Mouse (Mus musculus): ENCODE results near the gene Cd63.

Gene Cd63

DNA sequence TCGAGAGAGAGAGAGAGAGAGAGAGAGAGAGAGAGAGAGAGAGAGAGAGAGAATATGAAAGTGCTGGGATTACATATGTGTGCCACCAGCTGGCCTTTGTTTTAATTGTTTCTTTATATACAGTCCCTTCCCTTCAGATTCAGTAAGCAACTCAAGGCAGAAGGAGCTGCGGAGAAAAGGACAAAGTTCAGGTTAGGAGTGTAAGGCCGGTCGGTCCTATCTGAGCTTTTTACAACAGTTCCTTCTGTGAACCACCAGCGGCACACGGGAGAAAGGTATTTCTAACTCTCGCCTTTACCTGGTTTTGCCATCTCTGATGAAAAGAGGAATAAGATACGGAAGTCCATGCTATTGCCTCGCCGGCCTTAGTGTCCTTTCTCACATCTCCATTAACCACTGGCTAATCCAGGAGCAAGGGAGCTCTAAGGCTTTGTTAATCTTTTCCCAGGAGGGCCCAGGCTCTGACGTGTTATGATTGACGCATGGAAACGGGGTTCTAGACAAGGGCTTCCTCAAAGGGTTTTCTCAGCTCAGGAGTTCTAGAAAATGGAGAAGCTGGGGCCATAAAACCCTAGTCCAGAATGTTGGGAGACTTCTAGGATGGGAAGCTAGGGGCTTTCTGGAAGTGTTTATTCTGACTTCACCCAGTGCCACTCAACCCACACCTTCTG lies 8.1 kb downstream of the Cd63 start:
- DNase-seq, result no peak

DNA sequence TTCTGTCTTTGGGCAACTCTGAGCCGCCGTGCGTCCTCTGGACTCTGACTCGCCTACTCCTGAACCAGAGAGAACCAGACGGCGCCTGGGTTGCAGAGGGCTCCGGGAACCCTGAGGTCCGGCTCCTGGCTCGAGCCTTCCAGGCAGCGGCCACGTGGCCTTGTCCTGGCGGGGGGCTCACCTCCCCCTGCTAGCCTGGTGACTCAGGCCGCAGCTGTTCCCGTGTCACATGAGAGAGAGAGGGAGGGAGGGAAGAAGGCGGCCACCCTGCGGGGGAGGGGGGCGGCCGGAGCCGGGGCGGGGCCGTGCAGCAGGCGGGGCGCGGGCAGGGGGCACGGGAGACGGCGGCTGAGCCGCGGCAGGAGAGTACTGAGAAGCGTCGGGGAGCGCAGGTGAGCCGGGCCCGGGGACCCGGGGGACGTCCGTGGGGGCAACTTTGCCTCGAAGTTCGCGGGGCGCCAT lies 8.8 kb downstream of the Cd63 start:
- peak; percentile 91 for DNase-seq

DNA sequence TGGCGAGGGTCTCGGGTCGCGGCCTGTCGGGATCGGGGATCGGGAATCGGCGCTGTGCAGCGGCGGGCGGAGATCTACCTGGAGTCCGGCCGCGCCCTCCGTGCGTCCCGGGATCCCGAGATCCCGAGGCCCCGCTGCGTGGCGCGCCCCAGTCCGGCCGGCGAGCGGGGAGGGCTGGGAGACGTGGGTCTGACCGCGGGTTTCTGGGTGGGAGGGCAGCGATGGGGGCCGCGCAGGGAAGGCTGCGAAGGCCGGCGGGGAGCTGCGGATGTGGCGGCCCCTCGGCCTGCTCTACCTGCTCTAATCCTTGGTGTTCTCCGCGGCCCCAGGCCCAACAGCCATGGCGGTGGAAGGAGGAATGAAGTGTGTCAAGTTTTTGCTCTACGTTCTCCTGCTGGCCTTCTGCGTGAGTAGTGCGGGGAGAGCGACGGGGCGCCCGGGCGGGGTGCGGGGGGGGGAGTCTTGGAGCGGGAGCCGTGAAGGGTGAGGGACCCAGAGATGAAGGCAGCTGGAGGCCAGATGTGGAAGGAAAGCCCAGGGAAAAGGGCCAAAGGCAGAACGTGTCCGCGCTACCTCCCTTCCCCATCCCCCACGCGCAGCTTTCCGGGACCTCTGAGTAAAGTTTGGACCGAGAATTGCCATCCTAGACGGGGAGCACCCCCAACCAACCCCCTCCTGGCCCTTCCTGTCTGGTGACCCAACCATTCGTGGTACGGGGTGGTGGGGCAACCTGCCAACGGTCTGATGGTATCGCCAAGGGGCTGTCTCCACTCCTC lies 9.5 kb downstream of the Cd63 start:
- DNase-seq, result peak; percentile 70

DNA sequence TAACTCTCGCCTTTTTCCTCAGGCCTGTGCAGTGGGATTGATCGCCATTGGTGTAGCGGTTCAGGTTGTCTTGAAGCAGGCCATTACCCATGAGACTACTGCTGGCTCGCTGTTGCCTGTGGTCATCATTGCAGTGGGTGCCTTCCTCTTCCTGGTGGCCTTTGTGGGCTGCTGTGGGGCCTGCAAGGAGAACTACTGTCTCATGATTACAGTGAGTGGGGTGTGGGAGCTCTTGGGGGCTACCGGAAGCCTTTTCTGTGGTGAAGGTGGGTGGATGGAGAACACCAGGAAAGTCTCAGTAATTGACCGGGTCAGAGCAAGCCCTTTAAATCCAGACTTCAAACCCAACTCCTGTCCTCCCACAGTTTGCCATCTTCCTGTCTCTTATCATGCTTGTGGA lies 10.6 kb downstream of the Cd63 start:
- DNase-seq, result no peak

DNA sequence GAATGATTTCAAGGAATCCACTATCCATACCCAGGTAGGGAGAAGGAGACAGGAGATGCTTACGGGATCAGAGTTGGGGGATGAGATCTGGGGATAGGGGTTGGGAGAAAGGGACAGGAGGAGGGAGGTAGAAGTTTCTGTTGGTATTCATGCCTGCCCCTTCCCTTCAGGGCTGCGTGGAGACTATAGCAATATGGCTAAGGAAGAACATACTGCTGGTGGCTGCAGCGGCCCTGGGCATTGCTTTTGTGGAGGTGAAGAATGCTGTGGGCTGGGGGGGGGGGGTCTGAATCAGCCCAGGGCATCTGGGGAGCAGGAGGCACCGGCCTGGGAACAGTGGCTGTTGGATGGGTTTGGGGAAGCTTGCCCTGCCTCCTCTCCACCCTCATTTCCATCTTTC lies 11.5 kb downstream of the Cd63 start:
- no peak for DNase-seq

DNA sequence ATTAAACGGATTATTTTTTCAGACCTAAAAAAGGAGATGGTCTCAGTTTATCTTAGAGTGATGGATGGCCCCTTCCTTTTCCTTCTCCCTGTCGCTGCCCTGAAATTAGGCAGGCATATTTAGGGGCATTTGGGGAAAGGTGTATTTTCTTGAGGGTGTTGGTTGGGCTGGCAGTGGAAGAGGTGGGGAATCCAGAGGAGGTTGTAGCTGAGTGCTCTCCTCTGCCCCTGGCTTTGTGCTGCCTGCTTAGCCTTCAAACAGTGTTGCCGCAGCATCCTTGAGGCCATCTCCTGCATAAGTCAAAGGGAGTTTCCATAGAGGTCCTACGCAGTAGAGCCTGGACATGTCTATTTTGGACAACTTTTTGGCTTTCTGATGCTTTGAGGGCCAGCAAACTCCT lies 12.0 kb downstream of the Cd63 start:
- no peak for DNase-seq

DNA sequence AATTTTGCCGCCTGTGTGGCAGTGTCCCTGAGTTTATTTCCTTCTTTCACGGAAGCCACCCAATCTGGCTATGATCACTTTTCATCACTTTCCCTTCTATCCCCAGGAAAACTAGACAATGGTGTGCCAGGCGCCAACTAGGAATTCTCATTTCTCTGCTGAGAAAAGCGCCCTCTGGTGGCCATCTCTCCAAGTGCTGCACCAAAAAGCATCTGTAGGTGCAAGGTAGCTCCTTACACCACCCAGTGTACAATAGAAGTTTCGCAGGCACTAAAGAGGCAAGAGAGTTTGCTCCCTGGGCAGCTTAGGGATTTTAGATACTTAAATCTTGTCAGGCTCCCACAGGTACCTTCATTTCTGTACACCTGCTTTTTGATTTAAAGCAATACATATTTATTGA lies 12.4 kb downstream of the Cd63 start:
- DNase-seq, result peak; percentile 94

DNA sequence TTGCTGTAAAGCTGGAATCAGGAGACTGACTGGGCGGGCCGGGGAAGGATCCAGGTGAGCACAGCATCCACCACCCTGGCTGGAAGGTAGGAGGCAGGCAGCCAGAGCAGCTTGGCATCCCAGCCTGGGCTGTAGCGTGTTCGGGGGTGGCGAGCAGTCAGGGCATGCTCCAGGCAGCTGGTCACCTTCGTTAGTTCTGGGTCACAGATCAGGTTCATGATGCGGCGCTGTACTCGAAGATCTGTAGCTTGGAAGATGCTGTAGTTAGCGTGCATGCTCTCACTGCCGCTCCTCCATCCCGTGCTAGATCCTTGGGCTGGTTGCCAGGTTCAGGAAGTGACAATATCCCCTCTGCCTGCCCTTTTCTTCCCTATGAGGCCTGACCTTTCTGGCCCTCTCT lies 12.9 kb downstream of the Cd63 start:
- DNase-seq, result no peak

DNA sequence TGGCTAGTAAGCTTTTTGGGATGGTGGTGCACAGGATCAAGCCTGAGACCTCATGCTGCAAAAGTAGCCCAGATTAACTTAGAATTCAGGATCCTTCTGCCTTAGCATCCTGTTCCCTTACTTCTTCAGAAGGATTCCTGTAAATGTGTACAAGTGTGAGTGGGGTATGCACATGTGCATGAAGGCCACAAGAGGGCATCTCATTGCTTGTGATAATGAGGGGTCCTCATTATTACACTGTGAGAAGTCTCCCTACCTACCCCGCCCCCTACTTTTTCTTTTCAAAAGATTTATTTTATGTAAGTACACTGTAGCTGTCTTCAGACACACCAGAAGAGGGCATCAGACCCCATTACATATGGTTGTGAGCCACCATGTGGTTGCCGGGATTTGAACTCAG lies 14.8 kb downstream of the Cd63 start:
- DNase-seq, result no peak

DNA sequence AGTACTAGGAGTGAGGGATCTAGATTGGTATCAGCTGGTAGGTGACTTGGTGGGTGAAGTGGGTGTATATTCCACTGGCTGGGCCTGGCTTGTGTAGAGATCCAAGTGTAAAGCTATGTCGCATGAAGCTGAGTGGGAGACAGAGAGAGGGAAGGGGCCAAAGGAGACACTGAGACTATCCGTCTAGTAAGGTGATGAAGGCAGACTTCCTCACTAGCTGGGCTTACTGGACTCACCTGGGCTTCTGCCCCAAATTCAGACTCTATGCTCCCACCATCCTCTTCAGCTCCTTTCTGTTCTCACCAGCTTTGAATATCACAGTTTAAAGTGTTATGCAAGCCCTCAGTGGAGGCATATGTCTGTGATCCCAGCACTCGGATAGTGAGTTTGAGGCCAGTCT lies 15.9 kb downstream of the Cd63 start:
- DNase-seq, result no peak

DNA sequence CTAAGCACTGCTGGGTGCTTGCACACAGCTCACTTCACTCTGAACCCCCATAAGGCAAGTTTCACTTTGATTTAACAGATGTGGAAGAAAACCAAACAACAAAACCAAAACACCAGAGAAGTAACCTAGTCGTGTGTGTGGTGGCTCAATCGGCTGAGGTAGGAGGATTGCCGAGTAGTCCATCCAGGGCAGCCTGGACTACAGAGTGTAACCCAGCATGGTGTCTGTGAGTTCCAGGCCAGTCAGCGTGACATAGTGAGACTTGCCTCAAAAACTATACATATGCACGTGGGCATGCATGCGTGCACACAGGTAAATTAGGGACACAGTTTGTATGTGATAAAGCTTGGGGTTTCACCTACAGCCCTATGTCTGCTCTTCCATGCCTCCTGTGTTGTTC lies 16.6 kb downstream of the Cd63 start:
- no peak for DNase-seq

DNA sequence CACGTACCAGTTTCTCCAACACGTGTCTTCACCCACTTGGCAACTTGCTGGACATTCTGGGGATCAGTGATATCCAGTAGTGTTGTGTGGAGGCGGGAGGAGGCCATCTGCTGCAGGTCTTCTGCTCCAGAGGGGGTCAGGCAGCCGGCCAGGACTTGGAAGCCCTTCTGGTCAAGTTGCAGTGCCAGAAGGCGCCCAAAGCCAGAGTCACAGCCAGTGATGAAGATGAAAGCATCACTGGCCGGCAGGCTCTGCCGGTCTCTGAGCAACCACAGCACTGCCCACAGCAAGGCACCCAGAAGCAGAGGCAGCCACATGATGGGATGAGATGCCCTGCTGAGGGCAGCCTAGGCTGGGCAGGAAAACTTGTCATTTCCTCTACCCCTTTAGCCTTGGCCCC lies 17.5 kb downstream of the Cd63 start:
- peak; percentile 55 for DNase-seq

DNA sequence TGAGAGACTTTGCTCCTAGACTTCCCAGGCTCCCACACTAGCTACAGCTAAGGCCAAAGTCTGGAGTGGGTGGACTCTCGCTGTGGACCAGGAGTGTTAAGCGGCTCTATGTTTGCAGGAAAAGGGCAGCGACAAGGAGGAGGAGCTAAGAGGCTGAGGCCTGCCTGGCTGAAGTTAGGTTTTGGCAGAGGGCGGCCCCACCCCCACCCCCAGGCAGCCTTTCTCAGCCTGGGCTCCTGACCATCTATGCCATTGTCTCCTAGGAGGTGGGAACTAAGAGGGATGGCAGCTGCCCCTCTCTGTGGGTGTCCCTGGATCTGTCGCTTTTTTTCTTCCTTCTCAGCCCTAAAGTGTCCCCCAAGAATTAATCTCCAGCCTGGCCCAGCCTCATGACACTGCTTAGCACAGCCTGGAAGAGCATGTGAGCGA lies 18.4 kb downstream of the Cd63 start:
- DNase-seq, result peak; percentile 60

DNA sequence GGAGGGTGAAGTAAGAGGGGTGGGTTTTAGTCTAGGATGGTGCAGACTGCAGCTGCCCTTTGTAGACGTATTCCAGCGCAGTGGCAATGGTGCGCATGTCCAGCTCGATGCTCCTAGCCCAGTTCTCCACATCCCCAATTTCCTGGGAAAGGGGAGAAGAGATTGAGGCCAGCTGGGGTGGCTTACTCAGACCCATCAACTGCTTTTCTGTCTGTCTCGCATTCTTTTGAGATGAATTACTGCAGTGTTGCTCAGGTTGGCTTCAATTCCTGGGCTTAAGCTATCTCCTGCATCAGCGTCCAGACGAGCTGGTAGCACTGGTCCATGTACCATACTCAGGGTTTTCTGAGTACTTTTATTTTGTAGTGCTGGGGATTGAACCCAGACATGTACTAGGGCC lies 19.2 kb downstream of the Cd63 start:
- no peak for DNase-seq

DNA sequence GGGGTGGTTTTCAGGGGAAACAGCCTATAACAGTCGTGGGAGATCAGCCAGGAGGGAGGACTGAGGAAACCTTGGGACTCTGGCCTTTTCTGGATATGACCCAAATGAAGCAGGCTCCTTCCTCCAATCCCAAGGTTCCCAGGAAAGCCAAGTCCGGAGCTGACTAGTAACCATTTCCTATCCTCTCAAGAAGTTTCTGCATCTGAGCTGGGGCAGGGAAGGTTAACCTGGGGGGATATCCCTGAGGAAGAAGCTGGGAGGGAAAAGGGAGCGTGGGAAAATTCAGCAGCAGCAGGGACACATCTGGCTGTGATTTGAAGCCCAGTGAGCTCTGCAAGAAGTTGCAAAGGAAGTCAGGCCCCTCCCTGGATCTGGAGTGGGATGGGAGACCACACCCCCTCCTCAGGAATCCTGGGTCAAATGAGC lies 20.0 kb downstream of the Cd63 start:
- peak; percentile 65 for DNase-seq

DNA sequence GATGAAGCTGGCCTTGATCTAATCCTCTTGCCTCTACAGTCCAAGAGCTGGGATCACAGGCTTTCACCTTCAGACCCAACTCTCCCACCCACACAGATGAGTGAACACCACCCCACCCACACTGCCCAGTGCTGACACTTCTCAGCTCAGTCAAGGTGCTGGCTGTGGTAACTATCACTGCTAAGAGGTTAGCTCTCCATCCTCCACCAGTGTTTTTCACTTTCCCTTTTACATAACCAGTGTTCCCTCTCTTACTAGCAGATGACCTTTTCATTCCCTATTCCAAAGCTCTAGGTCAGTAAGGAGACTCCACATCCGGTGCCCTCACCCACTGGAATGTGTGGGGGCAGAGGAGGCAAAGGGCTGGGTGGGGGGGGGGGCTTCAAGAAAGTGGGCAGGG lies 20.5 kb downstream of the Cd63 start:
- DNase-seq, result no peak

DNA sequence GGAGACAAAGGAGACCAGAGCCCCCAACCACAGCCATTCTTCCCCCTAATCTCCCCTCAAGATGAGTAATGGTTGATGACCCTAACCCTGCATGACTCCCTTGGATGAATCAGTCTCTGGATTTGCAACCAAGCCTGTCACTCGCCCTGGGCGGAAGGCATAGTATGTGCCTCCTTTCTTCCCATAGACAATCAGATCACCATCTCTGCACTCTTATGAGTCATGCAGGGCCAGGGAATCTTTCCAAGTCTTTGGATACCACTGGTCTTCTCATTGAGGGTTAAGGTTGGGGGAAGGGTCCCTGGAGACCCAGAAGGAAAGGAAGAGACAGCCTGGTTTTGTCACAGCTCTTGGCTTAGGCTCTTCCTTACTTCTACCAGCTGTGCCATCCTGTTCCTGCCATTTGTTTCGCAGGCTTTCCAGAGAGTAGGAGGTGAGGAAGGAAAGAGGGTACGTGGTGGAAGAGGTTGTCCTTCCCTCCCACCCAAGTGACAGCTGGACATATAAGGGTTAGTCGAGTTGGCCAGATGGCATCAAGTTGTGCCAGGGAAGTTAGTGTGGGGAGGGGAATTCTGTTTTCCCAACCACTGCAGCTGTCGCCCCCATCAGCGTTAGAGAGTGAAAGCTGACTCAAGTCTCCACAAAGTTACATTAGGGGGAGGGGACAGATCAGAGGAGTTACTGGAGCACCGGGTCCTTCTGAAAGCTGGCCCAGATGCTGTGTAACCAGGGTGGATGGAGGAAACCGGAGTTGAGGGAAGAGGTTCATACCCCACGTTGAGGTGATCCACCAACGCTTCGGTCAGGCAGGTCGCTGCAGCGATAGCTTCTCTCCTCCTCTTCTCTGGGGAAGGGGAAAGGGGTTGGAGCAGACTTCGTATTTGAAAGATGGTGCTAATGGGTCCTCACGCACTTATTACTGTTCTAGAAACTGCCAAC lies 21.4 kb downstream of the Cd63 start:
- DNase-seq, result peak; percentile 31

DNA sequence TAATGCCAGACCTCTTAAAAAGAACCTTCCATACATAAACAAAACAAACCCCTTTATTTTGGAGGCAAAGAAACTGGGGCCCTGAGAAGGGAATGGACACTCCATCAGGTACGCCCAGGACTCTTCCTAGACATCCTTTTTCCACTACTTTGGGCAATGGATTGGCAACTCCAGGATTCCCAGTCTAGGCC lies 21.9 kb downstream of the Cd63 start, which contains the start of gene Rdh5:
TSS of gene Rdh5 (minus strand) at position 67 of the 191 bp plus-strand sequence.
- no peak for DNase-seq

DNA sequence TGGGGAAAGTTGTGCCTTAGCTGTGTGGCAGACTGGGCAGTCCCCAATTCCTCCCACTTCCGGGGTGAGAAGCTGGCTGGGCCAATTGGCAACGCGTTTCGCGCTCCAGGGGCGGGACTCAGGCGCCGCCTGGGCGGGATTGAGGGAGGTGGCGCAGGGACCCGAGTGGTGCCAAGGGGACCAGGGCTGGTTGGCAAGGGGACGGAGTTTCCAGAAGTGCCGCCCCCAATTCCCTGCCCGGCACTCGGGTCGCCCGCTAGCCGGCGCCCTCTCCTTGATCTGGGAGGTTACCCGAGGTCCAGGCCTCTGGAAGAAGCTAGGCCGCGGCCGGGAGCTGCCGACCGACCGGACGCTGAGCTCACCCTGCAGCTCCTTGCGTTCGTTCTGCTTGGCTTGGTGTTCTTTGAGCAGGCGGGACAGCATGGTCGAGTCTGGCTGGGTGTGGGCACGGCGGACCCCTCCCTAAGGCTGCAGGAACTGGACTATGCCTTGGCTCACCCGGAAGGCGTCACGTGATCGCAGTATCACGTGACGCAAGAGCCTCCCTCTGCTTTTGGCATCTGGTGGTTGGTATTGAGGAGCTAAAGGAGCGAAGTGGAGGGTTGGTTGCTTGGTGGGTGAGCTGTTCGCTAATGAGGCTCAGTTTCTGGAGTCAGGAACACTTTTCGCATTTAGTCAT lies 22.4 kb downstream of the Cd63 start:
- DNase-seq, result peak; percentile 98

DNA sequence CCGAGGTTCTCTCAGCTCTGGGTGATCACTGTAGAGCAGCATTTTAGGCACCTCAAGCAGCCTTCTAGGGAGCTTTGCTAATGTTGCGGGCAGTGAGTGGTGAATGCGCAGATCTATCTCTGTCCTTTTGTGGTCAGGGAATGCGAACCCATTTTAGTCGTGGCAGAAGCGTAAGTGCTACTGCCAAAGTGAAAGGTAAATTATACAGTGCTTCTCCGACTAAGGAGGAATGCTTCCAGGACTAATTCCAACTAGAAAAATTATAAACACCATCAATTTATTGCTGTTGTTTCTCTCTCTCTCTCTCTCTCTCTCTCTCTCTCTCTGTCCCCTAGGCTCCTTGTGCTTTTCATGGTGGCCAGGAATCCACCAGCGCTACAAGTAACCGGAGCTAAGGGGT lies 23.1 kb downstream of the Cd63 start, which contains the start of gene Bloc1s1:
TSS of gene Bloc1s1 (minus strand) at position 101 of the 400 bp plus-strand sequence.
- DNase-seq, result no peak

DNA sequence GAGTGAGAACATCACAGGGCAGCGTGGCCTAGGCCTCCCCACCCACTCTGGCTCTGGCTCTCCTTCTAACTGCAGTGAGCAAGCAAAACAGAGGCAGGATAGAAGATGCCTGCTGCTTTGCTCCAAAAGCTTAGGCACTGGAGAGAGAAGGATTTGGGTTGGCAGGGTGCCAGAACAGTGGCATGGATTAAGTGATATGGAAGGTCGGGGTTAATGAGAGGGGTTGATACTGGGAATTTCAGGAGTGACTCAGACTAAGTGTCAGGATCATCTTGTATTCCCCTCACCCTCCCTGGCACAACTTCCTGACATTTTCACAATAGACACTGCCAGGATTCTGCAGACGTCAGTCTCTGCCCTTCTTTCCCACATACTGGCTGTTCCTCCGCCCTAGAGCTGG lies 27.6 kb downstream of the Cd63 start:
- DNase-seq, result no peak

DNA sequence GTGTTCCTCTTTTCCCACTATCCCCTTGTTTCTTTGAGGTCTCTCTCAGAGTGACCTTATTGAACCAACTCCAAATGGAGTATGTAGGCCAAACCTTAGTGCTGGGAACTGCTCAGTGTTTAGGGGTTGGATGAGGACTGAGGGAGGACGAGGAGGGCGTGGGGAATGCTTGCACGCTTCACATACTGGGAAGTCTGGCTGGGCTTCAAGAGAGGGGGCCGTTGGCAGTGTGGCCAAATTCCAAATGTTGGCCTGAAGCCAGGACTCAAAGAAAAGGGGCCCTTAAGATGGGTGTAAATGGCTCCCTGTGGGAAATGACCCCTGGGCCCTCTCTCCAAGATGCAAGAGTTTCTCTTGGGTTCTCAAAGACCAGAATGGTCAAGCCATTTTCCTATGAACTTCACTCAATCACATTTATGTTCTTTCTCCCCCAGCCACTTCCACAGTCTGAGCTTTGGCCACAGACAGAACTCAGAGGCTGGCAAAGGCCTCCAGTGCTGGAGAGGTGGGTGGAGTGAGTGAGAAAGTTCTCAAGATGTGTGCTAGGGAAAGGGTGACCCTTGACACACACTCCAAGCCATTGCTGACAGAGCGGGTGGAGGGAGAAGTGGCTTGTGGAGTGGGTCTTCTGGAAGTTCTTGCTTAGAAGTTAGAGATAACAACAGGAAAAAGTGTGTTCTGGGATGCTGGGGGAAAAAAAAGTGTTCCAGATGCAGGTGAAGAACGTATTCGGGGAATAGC lies 29.0 kb downstream of the Cd63 start:
- peak; percentile 71 for DNase-seq

Measured in lung, postnatal 10 days (tissue).